Mouse (Mus musculus) E14TG2a.4 (cell line): ENCODE data around the gene Nr4a1.

Source experiments
- CTCF ChIP-seq: conservative IDR thresholded peaks from 2 replicates; pipeline ENCODE4 v1.5.1; 2014; ENCODE audit warnings: low read length
- NANOG ChIP-seq: IDR thresholded peaks from 2 replicates; pipeline ENCODE4 v1.6.1; 2014; ENCODE audit warnings: borderline replicate concordance, low read length, mixed read lengths
- POU5F1 ChIP-seq: IDR thresholded peaks from 2 replicates; pipeline ENCODE4 v1.6.1; 2014; ENCODE audit warnings: low read length, borderline replicate concordance

DNA sequence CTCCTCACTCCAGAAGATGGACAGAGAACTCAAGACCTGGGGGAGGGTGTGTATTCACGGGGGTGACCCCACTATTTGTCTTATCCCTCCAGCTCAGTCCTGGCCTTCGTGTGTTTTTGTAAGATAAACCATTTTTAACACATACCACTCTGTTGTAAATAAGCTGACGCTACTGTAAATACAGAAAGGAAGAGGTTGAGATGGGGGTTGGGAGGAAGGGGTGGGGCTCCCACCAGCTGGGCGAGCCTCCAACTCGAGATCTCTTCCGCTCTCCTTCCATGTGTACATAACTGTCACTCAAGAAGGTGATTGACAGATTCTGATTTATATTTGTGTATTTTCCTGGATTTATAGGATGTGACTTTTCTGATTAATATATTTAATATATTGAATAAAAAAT is 20.3 kb downstream of the Nr4a1 start:
- no peak for TF ChIP-seq CTCF
- TF ChIP-seq POU5F1: no peak
- TF ChIP-seq NANOG: no peak
